Mouse (Mus musculus): ENCODE measurements around the gene Isg20.

- TF ChIP-seq CTCF (IDR thresholded peaks at IDR 0.05; ENCODE audit: low read depth) (peak; percentile 94), EP300 (IDR thresholded peaks at IDR 0.05; ENCODE audit: low read depth) (no peak)
Measured at GRCm38 (mm10) chr7:78924300-78924699, 11.1 kb downstream of the Isg20 start.
